Mouse (Mus musculus) heart, postnatal 0 days (tissue): ENCODE results near the gene Itpkc. TPM values are rescaled to one million over a fixed set of nuclear protein-coding genes. Genes with fewer than 3 reads are reported as not detected.
A peak's percentile ranks its signal among the peaks of the same experiment; 100 is the strongest.

Experiments used
- ATAC-seq: fragments of 200-750 bp; cut with Nextera tagmentation; 2 replicates; pipeline ENCODE4 v1.8.0; 2017; ENCODE audit warnings: low read depth, moderate number of reproducible peaks, moderate library complexity; ENCODE audit not compliant: insufficient read depth
- DNase-seq: peaks from one replicate; pipeline ENCODE4 v3.0.0-alpha.2; 2016; ENCODE audit warnings: low spot score
- H3K27ac ChIP-seq: fragments of 300-500 bp; sonication (generic); 2 replicates; pipeline ENCODE4 v1.5.1; 2014; ENCODE audit warnings: low read depth, mild to moderate bottlenecking
- H3K27me3 ChIP-seq: fragments of 300-500 bp; sonication (generic); 2 replicates; pipeline ENCODE4 v1.6.1; 2014; ENCODE audit warnings: low read length, mixed read lengths; ENCODE audit not compliant: control insufficient read depth, insufficient read depth
- H3K36me3 ChIP-seq: fragments of 300-500 bp; sonication (generic); replicated peaks from 2 replicates; pipeline ENCODE4 v1.6.1; 2014; ENCODE audit warnings: low read length, mixed read lengths; ENCODE audit not compliant: control insufficient read depth, insufficient read depth
- H3K4me1 ChIP-seq: fragments of 300-500 bp; sonication (generic); 2 replicates; pipeline ENCODE4 v1.6.1; 2014; ENCODE audit warnings: antibody characterized with exemption; ENCODE audit not compliant: control insufficient read depth, insufficient read depth
- H3K4me2 ChIP-seq: fragments of 300-500 bp; sonication (generic); 2 replicates; pipeline ENCODE4 v1.6.1; 2014; ENCODE audit warnings: low read depth, mild to moderate bottlenecking, low read length, moderate library complexity
- H3K4me3 ChIP-seq: fragments of 300-500 bp; sonication (generic); 2 replicates; pipeline ENCODE4 v1.5.1; 2014; ENCODE audit warnings: low read depth, low read length
- H3K9ac ChIP-seq: fragments of 300-500 bp; sonication (generic); replicated peaks from 2 replicates; pipeline ENCODE4 v1.6.1; 2014; ENCODE audit warnings: low read depth, low read length, mixed read lengths
- H3K9me3 ChIP-seq: fragments of 300-500 bp; sonication (generic); replicated peaks from 2 replicates; pipeline ENCODE4 v1.6.1; 2016; ENCODE audit warnings: low read length; ENCODE audit not compliant: control insufficient read depth
- CTCF ChIP-seq: IDR thresholded peaks from 2 replicates; pipeline ENCODE4 v1.5.1; 2016; ENCODE audit warnings: antibody characterized with exemption, control low read depth, low read depth
- EP300 ChIP-seq: IDR thresholded peaks from 2 replicates; pipeline ENCODE4 v1.6.1; 2016; ENCODE audit warnings: antibody characterized with exemption, low read depth
- WGBS: fragments of 180-500 bp; shearing (Covaris S2); extraction: QIAGEN DNeasy Blood & Tissue Kit; methylation state at CpG from one replicate; pipeline ENCODE4 v1.1.7; 2014; 5-methylcytosine and 5-hydroxymethylcytosine counted together
- polyA plus RNA-seq: library from polyadenylated mRNA; unstranded; fragments of >200 nt; fragmentation: Nextera tagmentation; extraction: Ambion mirVana; gene quantifications from 2 replicates; pipeline ENCODE4 v1.2.1, GENCODE M21; 2015
- total RNA-seq: library from RNA; depleted of rRNA; stranded (reverse); fragments of >200 nt; gene quantifications from 2 replicates; pipeline ENCODE4 v1.2.3, GENCODE M21; 2014; ENCODE audit warnings: low replicate concordance

Itpkc gene
- total and polyA plus RNA-seq, 2 experiments from 2014 or later: 1.3 to 14.7 TPM

DNA sequence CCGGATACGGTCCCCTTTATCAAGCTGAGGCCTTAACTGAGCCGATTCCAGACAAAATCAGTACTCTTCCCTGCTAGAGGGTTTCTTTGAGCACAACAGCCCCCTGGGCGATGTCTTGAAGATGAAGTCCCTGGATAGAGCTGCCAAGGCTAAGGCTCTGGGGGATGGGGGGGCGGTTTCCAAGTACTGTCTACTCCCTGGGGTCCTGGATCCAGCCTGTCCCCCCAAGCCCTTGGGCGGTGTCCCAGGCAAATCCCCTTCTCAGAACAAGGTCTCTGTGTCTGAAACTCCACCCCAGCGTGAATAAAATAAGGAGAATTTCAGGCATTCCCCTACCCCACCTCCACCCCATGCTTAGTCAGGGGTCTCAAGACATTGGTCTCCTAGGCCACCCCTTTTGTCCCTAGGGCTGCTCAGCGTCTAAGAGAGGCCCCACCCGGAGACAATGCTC, 30.8 kb upstream of the Itpkc start:
- DNase-seq: no peak
- H3K9me3 ChIP-seq: no peaks in the 10 kb centered on the region
- H3K9ac ChIP-seq: peak overlapping the region; percentile 89
- peaks cover 15% of the 10 kb centered on the region; the same call in 1 of the 2 replicates for H3K4me1 ChIP-seq
- no peak for ATAC-seq
- TF ChIP-seq CTCF (no peak), EP300 (no peak)
- H3K27me3 ChIP-seq: no peaks in the 10 kb centered on the region
- peak overlapping the region; percentile 88 for H3K4me2 ChIP-seq
- H3K36me3 ChIP-seq: 0 out of 2 replicates have a peak, but pooled peaks cover 5% of the 10 kb centered on the region
- H3K27ac ChIP-seq: peak overlapping the region; percentile 80
- peak overlapping the region; percentile 87 for H3K4me3 ChIP-seq
- 12% methylated on average over 9 of the region's 9 CpGs for WGBS

DNA sequence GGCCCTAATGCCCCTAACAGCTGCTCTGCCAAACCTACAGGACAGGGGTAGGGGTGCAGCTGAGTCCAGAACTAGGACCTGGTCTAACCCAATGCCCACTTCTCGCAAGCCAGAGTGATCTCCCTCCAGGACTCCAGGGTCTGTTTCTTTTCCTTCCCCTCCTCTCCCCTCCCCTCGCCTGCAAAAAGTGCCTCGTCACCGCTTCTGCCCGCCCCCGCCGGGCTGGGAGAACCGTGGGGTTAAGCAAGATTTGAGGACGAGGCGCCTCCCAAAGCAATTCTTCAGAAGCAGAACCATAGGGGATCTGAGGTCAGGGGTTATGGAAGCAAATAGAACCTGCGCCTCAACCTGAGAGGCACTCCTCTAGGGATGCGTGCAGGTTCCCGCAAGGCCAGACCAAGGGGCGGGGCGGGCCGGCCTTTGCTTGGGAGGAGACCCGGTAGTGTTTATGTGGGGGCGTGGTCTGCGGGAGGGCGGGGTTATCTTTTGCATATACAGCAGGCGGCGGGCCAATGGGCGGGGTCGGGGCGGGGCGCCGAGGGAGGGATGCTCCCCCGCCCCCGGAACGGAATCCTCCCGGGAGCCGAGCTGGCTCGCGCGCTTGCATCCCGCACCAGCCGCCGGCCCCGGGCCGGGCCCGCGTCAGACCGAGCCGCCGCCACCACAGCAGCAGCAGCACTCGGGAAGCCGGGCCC, 29.9 kb upstream of the Itpkc start, which contains the start of gene Numbl:
Gene Numbl (plus strand): TSS at position 229 of the 695 bp plus-strand sequence.
- peak; percentile 86 for ATAC-seq
- TF ChIP-seq CTCF (no peak), EP300 (0 out of 2 replicates have a peak, but pooled peaks have one; percentile 69)

DNA sequence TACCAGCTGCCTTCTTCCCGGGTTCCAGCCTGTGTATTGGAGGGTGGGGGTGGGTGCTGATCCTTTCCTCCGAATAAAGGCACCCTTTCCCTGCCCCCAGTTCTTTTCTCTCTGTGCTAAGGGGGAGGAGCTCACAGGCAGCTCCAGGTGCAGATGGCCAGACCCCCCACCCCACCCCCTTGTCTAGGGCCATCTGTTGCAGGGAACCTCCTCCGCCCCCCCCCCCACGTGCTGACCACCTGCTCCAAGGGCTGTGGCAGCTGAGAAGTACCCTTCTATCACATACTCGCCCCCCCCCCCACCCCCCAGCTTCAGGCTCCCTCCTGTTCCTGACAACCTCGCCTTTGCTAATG, 29.4 kb upstream of the Itpkc start:
- WGBS: 14% methylated on average over 5 of the region's 6 CpGs
- Histone ChIP-seq H3K9ac (no peak overlapping the region; the same call in 1 of the 2 replicates), H3K4me2 (peak overlapping the region; percentile 88), H3K27ac (peak overlapping the region; percentile 80), H3K36me3 (0 out of 2 replicates have a peak, but pooled peaks cover 1% of the 10 kb centered on the region), H3K9me3 (no peaks in the 10 kb centered on the region), H3K4me3 (peak overlapping the region; percentile 87), H3K27me3 (no peaks in the 10 kb centered on the region), H3K4me1 (peaks cover 15% of the 10 kb centered on the region; the same call in 1 of the 2 replicates)
- TF ChIP-seq EP300: no peak
- no peak for TF ChIP-seq CTCF
- no peak for ATAC-seq
- DNase-seq: no peak

More for the DNA sequence above, 29.9 kb upstream of the Itpkc start, which contains the start of gene Numbl:
- Histone ChIP-seq H3K36me3 (0 out of 2 replicates have a peak, but pooled peaks cover 5% of the 10 kb centered on the region), H3K4me2 (peak within 1 kb of the TSS; percentile 88), H3K4me1 (peaks cover 15% of the 10 kb centered on the region; the same call in 1 of the 2 replicates), H3K27ac (peak within 1 kb of the TSS; percentile 80), H3K4me3 (peak within 1 kb of the TSS; percentile 87), H3K9me3 (no peaks in the 10 kb centered on the region), H3K27me3 (no peaks in the 10 kb centered on the region), H3K9ac (peak within 1 kb of the TSS; percentile 89)
- DNase-seq: peak; percentile 84
- 1% methylated on average over 46 of the region's 47 CpGs for WGBS

DNA sequence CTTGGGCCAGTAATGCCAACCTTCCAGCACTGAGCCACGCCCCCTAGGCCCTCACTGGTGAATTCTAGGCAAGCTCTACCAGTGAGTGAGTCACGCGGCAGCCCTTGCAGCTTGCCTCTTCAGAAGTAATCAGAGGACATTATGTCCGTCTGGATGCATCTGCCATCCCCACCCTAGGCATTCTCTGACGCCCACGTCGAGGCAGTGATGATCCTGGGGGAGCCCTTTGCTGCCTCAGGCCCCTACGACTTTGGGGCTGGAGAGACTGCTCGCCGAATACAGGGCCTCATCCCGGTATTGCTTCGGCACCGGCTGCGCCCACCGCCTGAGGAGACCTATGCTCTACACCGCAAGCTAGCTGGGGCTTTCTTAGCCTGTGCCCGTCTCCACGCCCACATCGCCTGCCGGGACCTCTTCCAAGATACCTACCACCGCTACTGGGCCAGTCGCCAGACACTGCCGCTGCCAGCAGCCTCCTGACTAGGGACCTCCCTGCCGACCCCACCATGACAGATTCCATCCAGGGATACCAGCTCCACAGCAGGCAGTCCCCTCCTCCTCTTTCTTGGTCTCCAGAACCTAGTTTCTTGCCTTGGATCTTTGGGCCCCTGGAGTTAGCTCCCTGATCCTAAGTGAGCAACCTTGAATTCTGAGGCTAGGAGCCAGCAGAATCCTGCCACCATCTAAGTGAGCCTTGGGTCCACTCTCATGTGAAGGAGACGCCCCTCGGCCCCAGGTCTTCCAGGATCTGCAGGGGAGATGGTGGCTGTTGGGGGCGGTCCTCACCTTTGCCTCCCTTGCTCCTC, 28.8 kb upstream of the Itpkc start:
- no peaks in the 10 kb centered on the region for H3K36me3 ChIP-seq
- ATAC-seq (peak; percentile 31), DNase-seq (peak; percentile 63)
- H3K9me3 ChIP-seq: no peaks in the 10 kb centered on the region
- H3K4me1 ChIP-seq: peaks cover 15% of the 10 kb centered on the region; the same call in 1 of the 2 replicates
- no peaks in the 10 kb centered on the region for H3K27me3 ChIP-seq
- no peak overlapping the region for H3K9ac ChIP-seq
- H3K27ac ChIP-seq: peak overlapping the region; percentile 80
- 27% methylated on average over 27 of the region's 27 CpGs for WGBS
- H3K4me2 ChIP-seq: peak overlapping the region; percentile 88
- H3K4me3 ChIP-seq: peak overlapping the region; percentile 87
- no peak for TF ChIP-seq EP300
- 0 out of 2 replicates have a peak, but pooled peaks have one; percentile 18 for TF ChIP-seq CTCF

DNA sequence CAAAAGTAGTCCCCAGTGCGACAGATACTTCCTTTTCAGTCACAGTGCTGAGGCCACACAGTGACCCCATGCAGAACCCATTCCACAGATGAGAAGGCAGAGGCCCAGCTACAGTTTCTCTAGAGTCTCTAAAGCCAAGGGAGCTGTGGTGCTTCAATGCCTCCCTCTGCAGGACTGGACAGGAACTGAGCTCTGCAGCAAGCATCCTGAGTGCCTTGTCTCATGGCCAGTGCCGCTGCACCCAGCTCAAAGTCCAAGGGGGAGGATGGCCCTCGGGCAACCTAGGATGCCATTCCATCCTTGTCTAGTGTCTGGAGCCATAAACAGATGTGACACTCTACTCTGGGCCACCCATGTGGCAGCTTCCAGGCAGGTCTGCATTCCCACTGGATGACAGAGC, 27.3 kb upstream of the Itpkc start:
- Histone ChIP-seq H3K4me3 (no peak overlapping the region), H3K9ac (no peak overlapping the region), H3K4me1 (peaks cover 15% of the 10 kb centered on the region; the same call in 1 of the 2 replicates), H3K4me2 (no peak overlapping the region), H3K27me3 (no peaks in the 10 kb centered on the region), H3K36me3 (no peaks in the 10 kb centered on the region), H3K27ac (no peak overlapping the region), H3K9me3 (no peaks in the 10 kb centered on the region)
- no peak for ATAC-seq
- WGBS: 60% methylated on average over 3 of the region's 3 CpGs
- DNase-seq: no peak
- peak; percentile 52 for TF ChIP-seq CTCF
- no peak for TF ChIP-seq EP300
